Mouse (Mus musculus): Measurements from ENCODE around the gene Il17rd. TPM values are rescaled to one million over a fixed set of nuclear protein-coding genes. Genes with fewer than 3 reads are reported as not detected.

Il17rd gene
- total and polyA plus RNA-seq, 3 experiments = 0.04 TPM; not detected in 2

GRCm38 (mm10) chr14:27122646-27123045, 83.9 kb downstream of the Il17rd start:
- Histone ChIP-seq H3K9ac (ENCODE audit: control insufficient read depth, low read depth, low read length, poor library complexity, severe bottlenecking) (no peak overlapping the region), H3K36me3 (ENCODE audit: control insufficient read depth in 1 of 2, insufficient read depth in 2 of 2, low read length in 2 of 2) (no peaks in the 10 kb centered on the region), H3K4me1 (ENCODE audit: control insufficient read depth in 1 of 2, insufficient read depth in 2 of 2, low read length in 2 of 2) (no peaks in the 10 kb centered on the region), H3K27ac (ENCODE audit: control insufficient read depth, low read depth, low read length) (no peak overlapping the region), H3K9me3 (replicated peaks; ENCODE audit: insufficient read depth, low read length) (no peaks in the 10 kb centered on the region), H3K4me3 (ENCODE audit: control insufficient read depth in 1 of 2, insufficient read depth in 1 of 2, low read depth in 2 of 2, low read length in 2 of 2) (no peak overlapping the region), H3K27me3 (ENCODE audit: control insufficient read depth in 1 of 2, insufficient read depth in 2 of 2, low read length in 2 of 2) (0 out of 4 replicates have a peak, but pooled peaks cover 0 to 1% of the 10 kb centered on the region in 2 experiments), H3K79me2 (ENCODE audit: control insufficient read depth, insufficient read depth, low read length, poor library complexity) (no peaks in the 10 kb centered on the region)
- no peak for DNase-seq (ENCODE audit: low read depth, low spot score)
- TF ChIP-seq MAZ (IDR thresholded peaks at IDR 0.05; ENCODE audit: low read depth, low read length) = no peak
- no peak for TF ChIP-seq TCF12 (IDR thresholded peaks at IDR 0.05; ENCODE audit: low read depth, low read length)
- no peak for TF ChIP-seq ZKSCAN1 (IDR thresholded peaks at IDR 0.05; ENCODE audit: low read depth, low read length)
- TF ChIP-seq RCOR1 (IDR thresholded peaks at IDR 0.05; ENCODE audit: low read depth, low read length) = no peak
- TF ChIP-seq MYB (IDR thresholded peaks at IDR 0.05; ENCODE audit: low read depth, low read length) = no peak
- TF ChIP-seq TAL1 (IDR thresholded peaks at IDR 0.05; ENCODE audit: low read length) = no peak
- TF ChIP-seq NELFE (IDR thresholded peaks at IDR 0.05; ENCODE audit: low read depth, low read length) = no peak
- no peak for TF ChIP-seq ELF1 (IDR thresholded peaks at IDR 0.05; ENCODE audit: low read depth, low read length)

- H3K9ac ChIP-seq (ENCODE audit: control insufficient read depth, low read depth, low read length, poor library complexity, severe bottlenecking) = no peak overlapping the region
- TF ChIP-seq CTCF (IDR thresholded peaks at IDR 0.05 in 2 of 3, conservative IDR thresholded peaks at IDR 0.05 in 1 of 3; ENCODE audit: control insufficient read depth in 1 of 3, insufficient read depth in 1 of 3, low read depth in 2 of 3, low read length in 3 of 3, poor library complexity in 1 of 3, severe bottlenecking in 1 of 3) = no peak
- no peak for TF ChIP-seq ZC3H11A (IDR thresholded peaks at IDR 0.05; ENCODE audit: low read depth, low read length)
- TF ChIP-seq MEF2A (IDR thresholded peaks at IDR 0.05; ENCODE audit: extremely low read depth, insufficient replicate concordance, low read depth, low read length, poor library complexity, severe bottlenecking) = no peak
- TF ChIP-seq GATA1 (IDR thresholded peaks at IDR 0.05; ENCODE audit: low read depth, low read length) = no peak
- TF ChIP-seq JUND (IDR thresholded peaks at IDR 0.05; ENCODE audit: low read depth, low read length) = no peak
- TF ChIP-seq MXI1 (IDR thresholded peaks at IDR 0.05; ENCODE audit: low read depth, low read length) = no peak
- 0 out of 4 replicates have a peak, but pooled peaks cover 0 to 1% of the 10 kb centered on the region in 2 experiments for H3K27me3 ChIP-seq (ENCODE audit: control insufficient read depth in 1 of 2, insufficient read depth in 2 of 2, low read length in 2 of 2)
- no peaks in the 10 kb centered on the region for H3K79me2 ChIP-seq (ENCODE audit: control insufficient read depth, insufficient read depth, low read length, poor library complexity)
- H3K27ac ChIP-seq (ENCODE audit: control insufficient read depth, low read depth, low read length) = no peak overlapping the region
- H3K4me3 ChIP-seq (ENCODE audit: control insufficient read depth in 1 of 2, insufficient read depth in 1 of 2, low read depth in 2 of 2, low read length in 2 of 2) = no peak overlapping the region
- H3K9me3 ChIP-seq (replicated peaks; ENCODE audit: insufficient read depth, low read length) = no peaks in the 10 kb centered on the region
- H3K4me1 ChIP-seq (ENCODE audit: control insufficient read depth in 1 of 2, insufficient read depth in 2 of 2, low read length in 2 of 2) = no peaks in the 10 kb centered on the region
- DNase-seq (ENCODE audit: low read depth, low spot score) = no peak
- H3K36me3 ChIP-seq (ENCODE audit: control insufficient read depth in 1 of 2, insufficient read depth in 2 of 2, low read length in 2 of 2) = no peaks in the 10 kb centered on the region
These were observed 84.8 kb downstream of the Il17rd start for GRCm38 (mm10) chr14:27123543-27123942.

DNA sequence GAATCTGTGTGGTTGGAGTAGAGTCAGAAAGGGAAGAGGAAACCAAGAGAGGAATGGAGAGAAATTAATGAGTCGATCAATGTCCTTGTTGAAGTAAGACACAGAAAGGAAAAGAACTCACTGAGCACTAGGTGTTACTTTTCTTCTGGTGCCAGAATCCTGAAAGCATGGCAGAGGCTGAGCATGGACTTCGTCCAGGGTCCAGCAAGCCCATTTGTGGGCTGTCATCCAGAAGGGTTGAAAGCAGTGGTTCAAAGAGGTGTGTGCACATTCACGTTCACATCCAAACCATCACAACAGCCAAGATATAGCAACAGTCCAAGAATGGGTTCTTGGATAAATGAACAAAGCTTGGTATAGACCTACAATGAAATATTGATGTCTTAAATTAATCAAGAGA, 91.3 kb downstream of the Il17rd start:
- Histone ChIP-seq H3K4me3 (ENCODE audit: control insufficient read depth in 1 of 2, insufficient read depth in 1 of 2, low read depth in 2 of 2, low read length in 2 of 2) (no peak overlapping the region), H3K4me1 (ENCODE audit: control insufficient read depth in 1 of 2, insufficient read depth in 2 of 2, low read length in 2 of 2) (no peaks in the 10 kb centered on the region), H3K9me3 (replicated peaks; ENCODE audit: insufficient read depth, low read length) (no peaks in the 10 kb centered on the region), H3K27me3 (ENCODE audit: control insufficient read depth in 1 of 2, insufficient read depth in 2 of 2, low read length in 2 of 2) (no peaks in the 10 kb centered on the region), H3K79me2 (ENCODE audit: control insufficient read depth, insufficient read depth, low read length, poor library complexity) (no peaks in the 10 kb centered on the region), H3K36me3 (ENCODE audit: control insufficient read depth in 1 of 2, insufficient read depth in 2 of 2, low read length in 2 of 2) (no peaks in the 10 kb centered on the region), H3K27ac (ENCODE audit: control insufficient read depth, low read depth, low read length) (no peak overlapping the region), H3K9ac (ENCODE audit: control insufficient read depth, low read depth, low read length, poor library complexity, severe bottlenecking) (no peak overlapping the region)
- TF ChIP-seq USF1 (IDR thresholded peaks at IDR 0.05; ENCODE audit: low read depth, low read length) = no peak
- no peak for TF ChIP-seq GABPA (IDR thresholded peaks at IDR 0.05; ENCODE audit: low read depth, low read length)
- no peak for TF ChIP-seq USF2 (IDR thresholded peaks at IDR 0.05; ENCODE audit: borderline replicate concordance in 1 of 2, insufficient read depth in 1 of 2, low read depth in 1 of 2, low read length in 2 of 2)
- no peak for TF ChIP-seq EP300 (IDR thresholded peaks at IDR 0.05; ENCODE audit: low read depth in 1 of 2, low read length in 2 of 2)
- TF ChIP-seq MEF2A (IDR thresholded peaks at IDR 0.05; ENCODE audit: extremely low read depth, insufficient replicate concordance, low read depth, low read length, poor library complexity, severe bottlenecking) = no peak
- no peak for TF ChIP-seq ETS1 (IDR thresholded peaks at IDR 0.05; ENCODE audit: low read depth, low read length)
- no peak for TF ChIP-seq UBTF (IDR thresholded peaks at IDR 0.05; ENCODE audit: borderline replicate concordance, insufficient read depth, low read depth, low read length)
- TF ChIP-seq SIN3A (IDR thresholded peaks at IDR 0.05; ENCODE audit: low read length) = no peak
- no peak for TF ChIP-seq CHD2 (IDR thresholded peaks at IDR 0.05; ENCODE audit: low read length)
- no peak for TF ChIP-seq TCF12 (IDR thresholded peaks at IDR 0.05; ENCODE audit: low read depth, low read length)
- no peak for TF ChIP-seq ZNF384 (IDR thresholded peaks at IDR 0.05; ENCODE audit: low read depth, low read length)
- TF ChIP-seq KAT2A (conservative IDR thresholded peaks at IDR 0.05; ENCODE audit: low read depth, low read length) = no peak
- TF ChIP-seq ELF1 (IDR thresholded peaks at IDR 0.05; ENCODE audit: low read depth, low read length) = no peak
- DNase-seq (ENCODE audit: low read depth, low spot score) = no peak
